In the genomic region with DNA sequence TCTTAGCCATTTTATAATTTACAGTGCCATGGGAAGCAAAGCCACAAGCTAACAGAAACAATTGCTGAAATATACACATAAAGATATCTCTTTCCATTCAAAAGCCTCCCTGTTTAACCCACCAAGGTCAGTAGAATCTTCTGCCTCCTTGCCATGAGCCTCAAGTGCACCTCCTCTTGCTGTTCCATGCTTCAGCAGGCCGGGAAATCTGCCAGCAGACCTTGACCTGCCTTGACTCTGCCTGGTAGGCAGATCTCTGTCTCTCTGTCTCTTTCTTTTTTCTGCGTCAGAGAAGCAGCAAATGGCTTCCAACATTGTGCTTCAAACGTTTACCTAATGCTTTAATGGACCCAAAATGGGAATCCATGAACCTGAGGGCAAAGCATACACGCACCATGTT, we compare ENCODE assay signal across 14 mouse cellular contexts.
DNase-seq lines count a peak whose midpoint lies in the region; ATAC-seq and TF ChIP-seq lines count a peak whose summit lies in the region.
"Had no signal": no experiment of that assay in that cellular context is flagged by ENCODE, and none has a peak within 500 bp of the region (broad histone marks: within the 10 kb centered on the region; RNA-seq: fewer than 3 reads in every experiment).

No protein-coding gene starts in this region.

- no peaks in the 10 kb centered on the region for H3K4me1 ChIP-seq in kidney, embryonic 16.5 days (ENCODE audit: insufficient read depth, low read length)
- no peaks in the 10 kb centered on the region for H3K4me1 ChIP-seq in forebrain, postnatal 0 days (ENCODE audit: insufficient read depth)
- H3K4me1 ChIP-seq: intestine, embryonic 15.5 days; liver, embryonic 15.5 days had no signal

- H3K4me2 ChIP-seq in kidney, embryonic 16.5 days (replicated peaks; ENCODE audit: low read depth, low read length), result no peak overlapping the region
- H3K4me2 ChIP-seq in forebrain, postnatal 0 days (ENCODE audit: low read depth), result no peak overlapping the region
- H3K4me2 ChIP-seq: hindbrain, embryonic 14.5 days; intestine, embryonic 15.5 days; liver, embryonic 15.5 days had no signal

- no peaks in the 10 kb centered on the region for H3K27me3 ChIP-seq in kidney, embryonic 16.5 days (ENCODE audit: insufficient read depth, low read length)
- no peaks in the 10 kb centered on the region for H3K27me3 ChIP-seq in forebrain, postnatal 0 days (ENCODE audit: insufficient read depth, low read length)
- H3K27me3 ChIP-seq: intestine, embryonic 15.5 days; liver, embryonic 15.5 days had no signal

- no peak for ATAC-seq in kidney, embryonic 16.5 days (ENCODE audit: low FRiP score, low TSS enrichment)
- no peak for ATAC-seq in forebrain, postnatal 0 days
- ATAC-seq: intestine, embryonic 15.5 days; lung, postnatal 0 days had no signal

- H3K27ac ChIP-seq in kidney, embryonic 16.5 days (ENCODE audit: low read length), result no peak overlapping the region
- H3K27ac ChIP-seq in forebrain, postnatal 0 days (ENCODE audit: low read depth, low read length), result no peak overlapping the region
- H3K27ac ChIP-seq: hindbrain, embryonic 14.5 days; intestine, embryonic 15.5 days; left cerebral cortex, adult 2 months; liver, embryonic 15.5 days had no signal

- DNase-seq in kidney, adult 18-20 months, result peak; percentile 79
- peak; percentile 78 for DNase-seq in adrenal gland, adult 2 months
- peak; percentile 65 for DNase-seq in adrenal gland, postnatal 25 days
- DNase-seq in kidney, postnatal 4 days, result peak; percentile 40 to 59
- DNase-seq in forebrain, postnatal 0 days, result no peak
- DNase-seq in MN1 (ENCODE audit: low spot score), result no peak
- DNase-seq: cerebellum, adult 8-10 months; thymus, adult 18-20 months had no signal

- H3K9ac ChIP-seq in kidney, embryonic 16.5 days (replicated peaks; ENCODE audit: low read length), result no peak overlapping the region
- H3K9ac ChIP-seq in forebrain, postnatal 0 days, result no peak overlapping the region
- H3K9ac ChIP-seq: hindbrain, embryonic 14.5 days; intestine, embryonic 15.5 days; liver, embryonic 15.5 days had no signal

- 74% methylated on average over 4 of the region's 4 CpGs for WGBS in kidney, embryonic 16.5 days
- 78% methylated on average over 4 of the region's 4 CpGs for WGBS in forebrain, postnatal 0 days

- 0 out of 2 replicates have a peak, but pooled peaks cover 2% of the 10 kb centered on the region for H3K36me3 ChIP-seq in kidney, embryonic 16.5 days (ENCODE audit: insufficient read depth, low read length)
- H3K36me3 ChIP-seq in forebrain, postnatal 0 days (ENCODE audit: insufficient read depth), result peaks cover 17% of the 10 kb centered on the region
- H3K36me3 ChIP-seq: intestine, embryonic 15.5 days; liver, embryonic 15.5 days had no signal

- H3K9me3 ChIP-seq in kidney, embryonic 16.5 days (ENCODE audit: low read length), result peaks cover 8% of the 10 kb centered on the region
- H3K9me3 ChIP-seq in forebrain, postnatal 0 days (ENCODE audit: low read length), result no peaks in the 10 kb centered on the region
- H3K9me3 ChIP-seq: liver, embryonic 15.5 days had no signal

- no peak overlapping the region for H3K4me3 ChIP-seq in kidney, embryonic 16.5 days (ENCODE audit: low read length)
- H3K4me3 ChIP-seq in forebrain, postnatal 0 days (ENCODE audit: low read depth, low read length), result no peak overlapping the region
- H3K4me3 ChIP-seq: intestine, embryonic 15.5 days; left cerebral cortex, adult 2 months; liver, embryonic 15.5 days had no signal

- TF ChIP-seq CTCF in forebrain, postnatal 0 days (IDR thresholded peaks at IDR 0.05; ENCODE audit: low read depth), result no peak

Comparison
In these comparisons a context has a peak if more than half of its experiments do, and no peak if none do; other contexts are left out.
1. DNase-seq: peak in kidney, adult 18-20 months (single experiment), adrenal gland, adult 2 months (single experiment), adrenal gland, postnatal 25 days (single experiment) and kidney, postnatal 4 days (2 of 2); none in forebrain, postnatal 0 days (single experiment) and MN1 (single experiment).